Mouse (Mus musculus) cerebellum, postnatal 4 days (tissue): ENCODE results near the gene Sema3f.

Experiments used
- DNase-seq, 2 experiments: peaks; one replicate each; pipeline ENCODE4 v3.0.0; 2022; ENCODE audit warnings: low spot score in 2 of 2, mixed read lengths in 1 of 2

The Sema3f gene

DNA sequence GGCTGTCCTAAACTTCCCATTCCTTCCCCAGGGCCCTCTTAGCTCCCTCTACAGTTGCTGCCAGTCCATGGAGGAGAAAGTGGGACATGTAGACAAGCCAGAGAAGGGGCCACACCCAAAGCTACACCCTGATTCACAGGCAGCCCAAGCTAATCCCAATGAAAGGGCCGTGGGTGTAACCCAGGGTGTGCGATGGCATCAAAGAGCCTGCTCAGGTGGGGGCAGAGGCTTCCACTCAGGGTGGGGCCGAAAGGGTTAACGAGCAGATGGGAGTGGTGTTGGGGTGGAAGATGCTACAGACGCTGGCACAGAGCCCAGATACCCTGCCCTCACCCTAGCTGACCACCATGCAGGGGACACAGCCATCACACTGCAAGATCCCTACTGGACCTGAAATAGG, 17.5 kb downstream of the Sema3f start:
- DNase-seq = no peak

DNA sequence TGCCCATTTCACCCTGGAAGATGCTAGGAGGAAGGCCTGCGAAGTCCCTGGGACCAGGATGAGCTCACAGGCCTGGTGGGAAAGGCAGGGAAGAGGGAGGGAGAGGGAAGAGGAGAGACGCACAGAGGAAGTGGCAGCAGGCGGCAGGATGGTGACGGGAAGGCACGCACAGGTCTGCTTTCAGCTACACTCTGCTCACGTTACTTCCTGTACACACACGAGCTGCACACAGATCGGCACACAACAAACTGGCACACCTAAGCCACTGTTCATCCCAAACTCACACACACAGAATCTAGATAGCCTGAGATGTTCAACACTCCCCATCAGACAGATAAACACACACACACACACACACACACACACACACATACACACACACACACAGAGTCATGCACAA, 19.9 kb downstream of the Sema3f start:
- no peak for DNase-seq

DNA sequence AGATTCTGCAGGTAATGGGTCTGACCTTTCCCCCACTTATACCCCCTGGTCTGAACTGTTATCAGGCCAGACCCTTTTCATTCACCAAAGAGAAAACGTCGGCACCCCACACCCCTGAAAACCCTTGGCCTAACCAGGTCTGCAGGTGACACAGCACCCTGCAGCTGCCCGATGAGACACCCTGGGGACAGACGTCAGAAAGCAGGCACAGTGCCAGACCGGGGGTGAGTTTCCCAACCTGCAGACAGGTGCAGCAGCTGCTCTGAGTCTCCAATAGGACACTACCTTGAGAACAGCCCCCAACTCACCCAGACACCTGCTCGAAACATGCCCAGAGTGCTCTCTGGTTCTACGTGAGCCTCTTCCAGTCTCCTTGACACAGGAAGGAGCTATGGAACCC, 21.3 kb downstream of the Sema3f start:
- no peak for DNase-seq

GRCm38 (mm10) chr9:107688415-107688814, 21.9 kb downstream of the Sema3f start:
- DNase-seq = no peak

DNA sequence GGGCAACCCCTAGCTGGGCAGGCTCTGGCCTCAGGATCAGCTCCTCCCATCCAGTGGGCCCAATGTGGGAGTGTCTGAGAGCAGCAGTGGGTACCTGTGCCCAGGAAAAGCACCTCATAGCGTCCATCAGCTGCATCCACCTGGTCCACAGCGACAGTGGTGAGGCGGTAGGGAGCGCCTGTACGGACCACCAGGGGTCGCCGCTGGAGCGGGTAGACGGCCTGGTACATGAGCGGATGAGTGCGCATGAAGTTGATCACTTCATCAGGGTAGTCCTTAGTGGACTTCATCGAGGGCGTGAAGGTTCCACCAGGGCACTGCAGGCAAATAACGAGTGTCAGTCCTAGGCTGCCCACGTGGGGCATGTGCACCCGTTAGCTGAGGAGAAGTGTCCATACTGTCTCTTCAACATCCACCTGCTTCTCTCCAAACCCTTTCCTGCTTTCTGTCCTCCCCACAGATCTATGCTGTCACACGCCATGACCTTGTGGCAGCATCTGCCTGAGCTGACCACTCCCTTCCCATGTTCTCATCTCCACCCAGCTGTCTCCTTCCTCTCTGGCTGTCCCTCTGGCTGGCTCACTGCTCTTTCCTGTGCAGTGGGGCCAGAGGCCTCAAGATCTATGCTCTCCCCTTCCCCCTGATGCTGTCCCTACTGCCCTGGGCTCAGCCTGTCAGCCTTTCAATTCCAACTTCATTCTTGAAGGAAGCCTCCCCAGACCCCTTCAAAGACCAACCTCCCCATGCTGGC, 24.9 kb downstream of the Sema3f start:
- DNase-seq = peak; percentile 66 to 84

- no peak for DNase-seq
Measured at GRCm38 (mm10) chr9:107682405-107682804, 27.9 kb downstream of the Sema3f start.

DNA sequence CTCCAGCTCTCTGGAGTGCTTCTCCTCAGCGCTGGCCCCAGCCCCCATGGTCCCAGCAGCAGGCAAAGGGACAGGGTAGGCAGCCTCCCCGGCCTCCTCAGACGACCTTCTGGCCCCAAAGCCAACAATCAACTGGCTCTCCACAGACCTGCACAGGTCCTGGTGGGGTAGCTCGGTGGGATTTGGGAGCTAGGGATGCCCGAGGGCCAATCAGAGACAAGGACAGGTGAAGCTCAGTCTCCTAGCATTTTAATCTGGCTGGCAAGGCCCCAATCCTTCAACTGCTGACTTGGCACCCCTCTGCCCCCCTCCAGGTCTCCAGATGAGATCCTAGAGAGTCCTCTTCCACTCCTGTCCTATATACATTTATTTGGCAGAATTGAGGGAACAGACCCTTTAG, 30.8 kb downstream of the Sema3f start, which contains the start of gene Gnat1:
Gnat1 (minus strand) TSS at position 212 of the 400 bp plus-strand sequence.
- no peak for DNase-seq

GRCm38 (mm10) chr9:107678861-107679260, 31.4 kb downstream of the Sema3f start:
- no peak for DNase-seq

GRCm38 (mm10) chr9:107677819-107678526, 32.3 kb downstream of the Sema3f start:
- DNase-seq = peak; percentile 60 to 82

DNA sequence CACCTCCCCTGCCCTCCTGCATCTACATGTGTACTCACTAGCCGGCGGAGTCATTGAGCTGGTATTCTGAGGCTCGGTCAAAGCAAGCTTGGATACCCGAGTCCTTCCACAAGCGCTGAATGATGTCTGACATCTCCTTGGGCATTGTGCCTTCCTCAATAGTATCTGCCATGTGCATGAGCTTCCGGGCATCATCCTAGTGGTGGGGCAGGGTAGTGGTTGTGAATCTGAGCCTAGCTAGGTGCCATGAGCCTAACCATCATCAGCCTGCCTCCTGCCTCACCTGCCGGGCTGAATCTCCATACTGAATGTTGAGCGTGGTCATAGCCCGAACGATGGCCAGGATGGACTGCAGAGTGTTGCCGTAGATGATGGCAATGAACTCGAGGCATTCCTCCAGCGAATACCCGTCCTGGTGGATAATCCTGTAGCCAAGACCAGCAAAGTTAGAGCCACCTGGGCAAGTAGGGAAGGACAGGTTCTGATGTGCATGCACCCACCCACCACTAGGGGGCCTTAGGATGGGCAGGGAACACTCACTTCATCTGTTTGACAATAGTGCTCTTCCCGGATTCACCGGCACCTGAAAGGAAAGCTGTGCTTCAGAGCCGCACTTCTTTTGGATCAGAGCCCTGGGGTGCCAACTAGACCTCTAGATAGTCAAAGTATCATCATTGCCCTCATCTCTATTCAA, 33.0 kb downstream of the Sema3f start:
- peak in 1 of 2 experiments; percentile 34 for DNase-seq

DNA sequence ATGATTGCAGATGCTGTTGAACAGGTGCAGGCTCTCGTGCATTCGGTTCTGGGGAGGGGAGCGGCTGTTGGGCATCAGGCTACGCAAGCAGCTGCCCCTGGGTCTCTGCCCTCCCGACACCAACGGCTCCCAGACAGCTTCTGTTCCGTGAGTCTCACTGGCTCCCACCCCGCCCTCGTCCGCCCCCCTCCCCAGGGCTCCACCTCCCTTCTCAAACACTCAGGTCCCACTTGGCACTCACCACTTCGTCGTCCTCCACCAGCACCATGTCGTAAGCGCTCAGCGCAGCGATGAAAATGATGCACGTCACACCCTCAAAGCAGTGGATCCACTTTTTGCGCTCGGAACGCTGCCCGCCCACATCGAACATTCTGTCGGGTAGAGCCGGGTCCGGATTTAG, 34.0 kb downstream of the Sema3f start:
- no peak for DNase-seq

GRCm38 (mm10) chr9:107675671-107676301, 34.5 kb downstream of the Sema3f start:
- peak; percentile 65 to 82 for DNase-seq

DNA sequence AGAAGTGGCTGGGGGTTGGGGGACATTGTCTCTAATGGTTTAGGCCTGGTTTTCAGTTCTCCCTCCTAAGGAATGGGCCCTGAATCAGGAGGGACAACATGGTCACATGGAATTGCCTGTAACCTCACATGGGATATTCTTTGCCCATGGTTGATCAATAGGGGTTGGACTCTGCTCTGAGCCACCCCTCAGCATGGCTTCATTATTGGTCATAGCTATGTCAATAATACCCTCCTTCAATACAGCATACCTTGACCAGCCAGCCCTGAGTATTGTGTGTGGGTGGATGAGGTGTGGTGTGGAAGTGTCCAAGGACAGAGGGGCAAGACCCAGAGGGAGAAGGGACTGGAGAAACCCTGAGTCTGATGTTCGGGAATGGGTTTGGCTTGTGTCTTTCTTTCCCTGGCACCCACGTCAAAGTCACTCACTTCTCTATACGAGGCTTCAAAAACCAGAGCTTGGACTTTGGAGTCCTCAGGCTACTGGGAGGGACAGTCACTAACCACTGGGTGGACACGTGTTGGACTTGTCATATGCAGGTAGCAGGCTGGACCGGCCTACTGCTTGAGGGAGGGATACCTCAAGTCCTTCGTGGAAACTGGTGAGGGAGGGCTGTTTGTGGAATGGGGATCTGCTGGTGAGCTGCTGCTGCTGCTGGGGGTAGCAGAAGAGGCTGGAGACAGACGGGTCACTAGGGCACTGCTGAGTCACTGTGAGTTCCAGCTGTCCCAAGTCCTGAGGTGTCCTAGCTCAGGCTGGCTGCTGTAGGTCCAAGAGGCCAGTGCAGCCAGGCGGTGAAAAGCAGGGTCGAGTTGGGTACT, 35.5 kb downstream of the Sema3f start:
- no peak for DNase-seq

GRCm38 (mm10) chr9:107670259-107670658, 40.0 kb downstream of the Sema3f start:
- no peak for DNase-seq

- DNase-seq = no peak
Measured at GRCm38 (mm10) chr9:107669480-107669945, 40.8 kb downstream of the Sema3f start, which contains the start of gene Slc38a3. Slc38a3 (minus strand) TSS chr9:107669530.

- DNase-seq = no peak
Measured at GRCm38 (mm10) chr9:107668916-107669315, 41.4 kb downstream of the Sema3f start.

- DNase-seq = no peak
Measured at GRCm38 (mm10) chr9:107668011-107668410, 42.3 kb downstream of the Sema3f start.

DNA sequence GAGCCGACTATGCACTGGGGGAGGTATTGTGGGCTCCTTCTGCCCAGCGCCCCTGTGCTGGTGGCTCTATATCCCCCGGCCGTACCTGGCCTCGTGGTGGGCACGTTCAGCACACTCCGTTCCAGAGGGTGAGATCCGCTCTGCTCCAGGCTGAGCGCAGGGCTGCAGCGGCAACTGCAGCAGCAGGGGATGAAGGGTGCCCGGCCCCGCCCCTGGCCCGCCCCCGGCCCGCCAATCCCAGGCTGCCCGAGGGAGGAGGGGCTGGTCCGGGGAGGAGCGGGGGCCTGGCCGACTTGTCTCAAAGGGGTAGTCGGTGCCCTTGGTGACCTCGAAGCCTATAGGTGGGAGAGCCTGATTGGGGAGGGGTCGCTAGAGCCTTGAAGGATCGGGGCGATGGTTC, 43.1 kb downstream of the Sema3f start:
- peak in 1 of 2 experiments; percentile 52 for DNase-seq

- no peak for DNase-seq
Measured at GRCm38 (mm10) chr9:107666751-107667205, 43.5 kb downstream of the Sema3f start.

DNA sequence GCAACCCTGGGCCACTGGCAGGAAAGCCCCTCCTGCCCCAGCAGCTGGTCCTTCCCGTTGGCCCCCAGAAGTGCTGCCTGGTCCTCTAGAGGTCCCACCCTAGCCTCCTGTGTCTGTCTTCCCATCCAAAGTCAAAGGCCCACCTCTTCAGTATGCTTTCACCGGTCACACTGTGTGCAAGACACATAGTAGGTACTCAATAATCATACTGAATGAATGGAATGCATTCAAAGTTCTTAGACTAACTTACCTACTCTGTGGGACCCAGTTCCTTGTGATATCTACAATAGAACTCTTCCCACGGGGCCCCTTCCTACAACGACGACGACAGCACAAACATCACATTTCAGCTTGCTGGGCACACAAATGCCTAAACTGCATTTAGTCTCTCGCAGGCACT, 45.0 kb downstream of the Sema3f start:
- DNase-seq = no peak

- no peak for DNase-seq
Measured at GRCm38 (mm10) chr9:107663525-107663924, 46.8 kb downstream of the Sema3f start.
